Mouse (Mus musculus): ENCODE measurements around the gene Cracr2b.

- TF ChIP-seq CTCF (IDR thresholded peaks at IDR 0.05; ENCODE audit: low read depth, low read length) (no peak), POLR2A (IDR thresholded peaks at IDR 0.05; ENCODE audit: extremely low read depth, insufficient read depth, low read length) (no peak)
These were observed 24.3 kb downstream of the Cracr2b start for GRCm38 (mm10) chr7:141485186-141485585.
